Mouse (Mus musculus): ENCODE measurements around the gene Klf15.
A peak's percentile ranks its signal among the peaks of the same experiment; 100 is the strongest.

Klf15 gene

GRCm38 (mm10) chr6:90462181-90462706 is at the start of gene Klf15:
Gene Klf15 (plus strand): TSS chr6:90462576.
- peak; percentile 83 for DNase-seq

- peak; percentile 84 for DNase-seq
These were observed 39.8 kb upstream of the Klf15 start for GRCm38 (mm10) chr6:90422565-90422964.

DNA sequence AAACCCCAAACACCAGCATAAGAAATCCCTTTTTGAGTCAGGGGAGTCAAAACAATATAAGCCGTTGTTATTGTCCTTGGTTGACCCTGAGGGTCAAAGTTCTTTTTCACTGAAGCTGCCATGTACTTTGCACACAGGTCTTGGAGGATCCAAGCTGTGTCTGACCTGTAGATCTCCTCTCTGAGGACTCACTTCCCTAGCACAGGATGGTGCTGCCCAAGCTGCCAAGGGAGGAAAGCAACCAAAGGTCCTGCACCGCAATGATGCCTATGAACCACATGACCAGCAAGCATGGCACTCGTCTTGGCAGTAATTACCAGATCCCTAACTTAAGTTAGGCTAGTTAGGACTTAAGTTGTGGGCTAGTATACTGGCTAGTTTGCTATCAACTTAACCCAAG is 37.0 kb upstream of the Klf15 start:
- DNase-seq = no peak

DNA sequence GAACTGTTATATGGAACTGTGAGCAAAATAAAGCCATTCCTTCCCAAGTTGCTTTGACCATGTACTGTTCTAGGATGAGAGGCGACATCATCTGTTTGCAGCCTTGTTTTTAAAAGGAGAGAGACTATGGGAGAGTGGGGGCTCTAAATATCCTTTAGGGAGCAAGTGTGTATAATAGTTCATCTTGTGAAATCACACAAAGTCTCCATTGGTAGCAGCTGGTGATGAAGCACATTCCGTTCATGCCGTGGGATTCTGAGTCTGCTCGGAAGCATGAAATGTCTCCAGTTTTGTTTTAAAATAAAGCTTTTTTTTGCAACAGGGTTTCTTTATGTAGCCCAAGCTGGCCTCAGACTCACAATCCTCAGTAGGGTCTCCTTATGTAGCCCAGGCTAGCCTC is 36.4 kb upstream of the Klf15 start:
- no peak for DNase-seq

DNA sequence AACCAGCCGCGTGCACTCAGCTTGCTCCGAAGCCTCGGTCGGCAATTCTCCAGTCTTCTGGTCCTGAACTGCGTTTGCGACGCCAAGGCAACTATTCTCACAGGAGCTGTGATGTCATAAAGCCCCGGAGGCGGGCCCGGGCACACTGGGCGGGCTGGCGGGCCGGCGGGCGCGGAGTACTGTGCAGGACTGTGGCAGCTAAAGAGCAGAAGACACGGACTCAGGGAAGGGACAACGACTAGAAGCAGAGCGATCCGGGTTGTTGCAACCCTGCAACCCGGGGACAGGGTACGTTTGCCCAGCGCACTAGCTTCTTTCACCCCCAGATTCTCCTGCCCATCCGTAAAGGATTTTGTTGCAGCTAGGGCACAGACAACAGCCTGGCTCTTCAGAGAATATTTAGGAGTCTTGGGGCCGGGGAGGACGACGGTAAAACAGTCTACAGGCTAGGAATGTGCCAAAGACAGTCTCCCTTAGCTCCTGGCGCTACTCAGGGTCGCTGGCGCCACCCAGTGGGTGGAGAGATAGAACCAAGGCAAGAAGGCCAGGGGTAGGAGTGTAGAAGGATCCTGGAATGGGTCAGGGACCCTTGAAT is 33.9 kb upstream of the Klf15 start, which contains the start of gene Cfap100:
Cfap100 (minus strand) TSS at position 418 of the 595 bp plus-strand sequence.
- DNase-seq = peak; percentile 89

- DNase-seq = no peak
These were observed 32.5 kb upstream of the Klf15 start for GRCm38 (mm10) chr6:90429911-90430310.

GRCm38 (mm10) chr6:90431487-90431886 is 30.9 kb upstream of the Klf15 start:
- peak; percentile 35 for DNase-seq

GRCm38 (mm10) chr6:90434687-90435086 is 27.7 kb upstream of the Klf15 start:
- DNase-seq = no peak

GRCm38 (mm10) chr6:90435195-90435618 is 27.2 kb upstream of the Klf15 start:
- peak; percentile 90 for DNase-seq

- peak; percentile 51 for DNase-seq
These were observed 26.0 kb upstream of the Klf15 start for GRCm38 (mm10) chr6:90436192-90436907.

DNA sequence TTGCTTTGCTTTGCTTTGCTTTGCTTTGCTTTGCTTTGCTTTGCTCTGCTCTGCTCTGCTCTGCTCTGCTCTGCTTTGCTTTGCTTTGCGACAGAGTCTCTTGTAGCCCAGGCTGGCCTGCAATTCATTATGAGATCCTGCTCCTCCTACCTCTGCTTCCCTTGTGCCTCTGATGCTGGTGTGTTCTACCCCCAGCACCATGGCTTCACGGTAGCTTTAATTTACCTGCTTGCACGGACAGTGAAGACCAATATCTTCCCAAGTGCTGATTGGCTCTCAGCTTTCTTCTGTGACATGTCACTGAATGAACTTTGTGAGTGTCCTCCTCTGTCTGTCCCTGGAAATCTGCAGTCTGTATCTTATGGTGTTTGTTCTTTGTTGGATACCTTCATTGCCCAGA is 25.3 kb upstream of the Klf15 start:
- DNase-seq = no peak

GRCm38 (mm10) chr6:90446883-90447282 is 15.5 kb upstream of the Klf15 start:
- DNase-seq = no peak

DNA sequence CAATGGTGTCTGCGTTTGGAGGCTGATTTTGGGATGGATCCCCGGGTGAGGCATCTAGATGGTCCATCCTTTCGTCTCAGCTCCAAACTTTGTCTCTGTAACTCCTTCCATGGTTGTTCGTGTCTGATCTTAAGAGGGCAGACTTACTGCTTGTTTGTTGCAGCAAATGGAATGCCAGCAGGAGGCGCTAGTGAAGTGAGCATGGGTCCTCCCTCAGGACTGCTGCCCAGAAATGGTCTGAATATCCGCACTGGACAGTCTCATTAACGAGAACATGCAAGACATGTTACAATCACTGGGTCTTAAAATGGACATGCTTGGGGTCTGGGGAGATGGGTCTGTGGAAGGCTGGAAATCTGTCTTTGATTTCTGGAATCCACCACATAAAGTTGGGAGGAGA is 12.2 kb upstream of the Klf15 start:
- DNase-seq = peak; percentile 94

DNA sequence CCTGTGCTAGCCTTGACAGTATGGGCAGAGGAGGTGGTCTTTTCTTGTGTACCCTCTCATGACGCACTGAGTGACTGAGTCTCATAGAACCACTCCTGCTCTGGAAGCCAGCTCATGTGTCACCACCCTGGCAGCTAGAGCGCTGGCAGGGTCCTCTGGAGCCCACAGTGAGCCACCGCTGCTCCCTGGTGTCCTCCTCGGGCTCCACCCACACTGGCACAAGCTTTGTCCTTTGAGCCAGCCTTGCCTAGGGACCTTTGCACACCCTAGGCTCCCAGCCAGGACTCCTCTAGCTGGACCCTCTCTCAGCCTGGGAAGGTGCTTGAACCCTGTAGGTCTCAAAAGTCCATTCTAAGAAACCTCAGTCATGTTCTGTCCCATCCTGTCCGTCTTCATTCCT is 11.7 kb upstream of the Klf15 start:
- DNase-seq = peak; percentile 77

- DNase-seq = no peak
These were observed 10.9 kb upstream of the Klf15 start for GRCm38 (mm10) chr6:90451512-90451911.

DNA sequence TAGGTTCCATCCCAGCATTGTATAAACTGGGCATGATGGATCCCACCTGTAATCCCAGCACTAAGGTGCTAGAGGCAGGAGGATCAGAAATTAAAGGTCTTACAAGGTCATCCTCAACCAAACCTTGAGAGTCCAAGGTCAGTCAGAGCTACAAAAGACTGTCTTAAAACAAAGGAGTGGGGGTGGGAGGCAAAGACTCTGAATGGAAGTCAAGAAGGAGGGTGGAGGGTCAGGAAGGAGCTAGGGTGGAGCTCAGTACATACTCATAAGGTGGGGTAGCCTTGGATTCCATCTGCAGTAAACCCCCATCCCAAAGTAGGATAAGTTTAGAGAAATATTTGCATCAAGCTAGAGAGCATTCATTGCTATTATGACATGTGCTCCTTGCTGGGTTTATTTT is 9.8 kb upstream of the Klf15 start:
- DNase-seq = no peak

- DNase-seq = no peak
These were observed 8.6 kb upstream of the Klf15 start for GRCm38 (mm10) chr6:90453751-90454150.

DNA sequence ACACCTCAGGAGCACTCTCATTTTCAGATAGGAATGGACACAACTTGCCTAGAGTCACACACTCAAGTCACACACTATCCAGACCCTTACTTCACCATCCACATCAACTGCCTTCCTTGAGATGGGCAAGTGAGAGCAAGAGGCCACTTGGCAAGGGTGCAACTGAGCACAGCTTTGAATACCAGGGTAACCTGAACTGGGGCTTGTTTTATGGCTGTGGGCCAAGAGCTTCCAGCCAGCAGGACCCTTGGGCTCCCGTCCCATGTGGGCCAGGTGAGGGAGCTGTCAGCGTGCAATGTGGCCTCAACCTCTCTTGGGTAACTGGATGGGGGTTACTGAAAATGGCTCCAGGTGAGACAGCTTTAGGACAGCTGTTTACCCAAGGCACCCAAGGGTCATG is 5.0 kb upstream of the Klf15 start:
- no peak for DNase-seq

DNA sequence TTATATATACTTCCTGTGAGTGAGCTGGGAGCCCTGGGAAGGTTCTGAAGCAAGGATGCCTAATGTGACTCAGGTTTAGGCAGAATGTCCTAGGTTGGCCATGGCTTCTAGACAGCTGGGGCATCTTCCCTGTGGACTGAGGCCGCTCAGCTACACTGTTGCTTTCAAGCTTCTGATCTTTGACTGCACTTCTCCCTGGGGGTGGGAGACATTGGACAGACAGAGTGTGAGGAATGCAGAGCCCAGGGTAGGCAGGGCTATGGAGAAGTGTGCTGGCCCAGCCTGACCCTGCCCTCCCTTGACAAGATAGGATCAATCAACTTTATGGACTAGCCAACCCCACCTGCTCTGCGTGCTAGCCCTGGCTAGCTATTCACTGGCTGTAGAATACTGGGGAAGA is 1.2 kb upstream of the Klf15 start:
- no peak for DNase-seq

GRCm38 (mm10) chr6:90461771-90462170 is 605 bp upstream of the Klf15 start:
- no peak for DNase-seq

DNA sequence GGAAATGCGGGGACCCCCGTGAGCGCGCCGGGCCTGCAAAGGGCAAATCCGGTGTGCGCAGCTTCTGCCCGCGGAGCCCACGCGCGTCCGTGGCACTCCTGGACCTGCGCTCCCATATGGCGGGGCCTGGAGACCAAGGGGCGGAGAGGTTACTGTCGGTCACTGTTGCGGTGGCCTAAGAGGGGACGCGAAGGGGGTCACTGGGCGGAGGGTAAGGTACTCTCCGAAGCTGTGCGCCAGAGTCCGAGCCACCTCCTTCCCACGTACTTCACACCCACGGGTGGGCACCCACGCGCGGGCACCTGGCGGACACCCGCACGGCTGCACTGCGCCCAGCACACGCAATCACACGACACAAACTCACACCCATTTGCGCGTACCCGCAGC is 458 bp downstream of the Klf15 start:
- DNase-seq = peak; percentile 40

- peak; percentile 96 for DNase-seq
These were observed 969 bp downstream of the Klf15 start for GRCm38 (mm10) chr6:90463228-90463862.

GRCm38 (mm10) chr6:90463890-90464421 is 1.6 kb downstream of the Klf15 start:
- DNase-seq = peak; percentile 22

Measured in lung, postnatal 10 days (tissue).